Mouse (Mus musculus) lung, adult 10 weeks (tissue): ENCODE results near the gene Crybb3. TPM values are rescaled to one million over a fixed set of nuclear protein-coding genes. Genes with fewer than 3 reads are reported as not detected.

Source experiments
- polyA plus RNA-seq: library from polyadenylated mRNA; stranded (reverse); fragments of 350-450 nt; fragmentation: Illumina TruSeq; extraction: RNeasy Lipid Tissue Mini Kit (QIAGEN cat#74804); gene quantifications from one replicate; pipeline ENCODE4 v1.2.3, GENCODE M21; 2014; ENCODE audit warnings: low read depth, low replicate concordance; ENCODE audit not compliant: insufficient read depth

The Crybb3 gene
- polyA plus RNA-seq = 2.5 TPM

DNA sequence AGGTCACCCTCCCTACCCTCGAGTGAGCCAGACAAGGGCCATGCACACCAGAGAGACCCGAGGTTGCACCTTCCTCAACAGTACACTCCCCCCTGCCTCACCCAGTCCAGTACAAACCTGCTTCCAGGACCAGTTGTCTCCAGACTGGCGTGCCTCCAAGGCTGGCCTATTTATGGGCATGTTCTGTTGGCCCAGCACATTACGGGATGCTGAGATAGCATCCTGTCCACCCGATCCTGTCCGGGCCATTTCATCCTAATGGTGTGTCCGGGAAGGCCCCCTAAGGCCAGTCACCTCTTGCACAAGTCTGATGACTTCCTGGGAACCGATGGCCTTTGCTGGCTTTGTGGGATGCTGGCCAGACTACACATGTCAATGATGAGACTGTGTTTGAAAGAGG is at the start of gene Crybb3:
TSS of gene Crybb3 (minus strand) at position 146 of the 400 bp plus-strand sequence.

DNA sequence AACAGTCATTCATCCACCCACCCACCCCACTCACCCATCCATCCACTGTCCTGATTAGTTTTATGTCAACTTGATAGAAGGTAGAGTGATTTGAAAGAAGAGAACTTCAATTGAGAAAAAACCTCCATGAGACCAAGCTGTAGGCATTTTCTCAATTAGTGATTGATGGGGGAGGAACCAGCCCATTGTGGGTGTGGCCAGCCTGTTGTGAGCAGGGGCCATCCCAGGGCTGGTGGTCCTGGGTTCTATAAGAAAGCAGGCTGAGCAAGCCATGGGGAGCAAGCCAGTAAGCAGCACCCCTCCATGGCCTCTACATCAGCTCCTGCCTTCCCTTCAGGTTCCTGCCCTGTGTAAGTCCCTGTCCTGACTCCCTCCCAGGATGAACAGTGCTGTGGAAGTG is 11.4 kb downstream of the Crybb3 start, which contains the start of gene Crybb2:
TSS of gene Crybb2 (minus strand) at position 101 of the 400 bp plus-strand sequence.

Other genes with a start within 250 kb of the Crybb3 start
- 0.79 TPM for gene Myo18b, start 185.2 kb downstream of the Crybb3 start, polyA plus RNA-seq
- gene Grk3, start 65.8 kb downstream of the Crybb3 start, polyA plus RNA-seq = 8.8 TPM
- gene Crybb2, start 11.5 kb downstream of the Crybb3 start, polyA plus RNA-seq = not detected
- gene 2900026A02Rik, start 139.7 kb upstream of the Crybb3 start, polyA plus RNA-seq = 9.5 TPM
- gene Tmem211, start 145.3 kb upstream of the Crybb3 start, polyA plus RNA-seq = not detected
- 1.6 TPM for gene Sgsm1, start 229.2 kb upstream of the Crybb3 start, polyA plus RNA-seq